Mouse (Mus musculus) lung, adult 18-20 months (tissue): ENCODE results near the gene Vps39.

ENCODE experiments used
- DNase-seq, 2 experiments: peaks; one replicate each; pipeline ENCODE4 v3.0.0; 2022; ENCODE audit warnings: mixed read lengths in 2 of 2

The Vps39 gene

GRCm38 (mm10) chr2:120352682-120353646 lies at the start of gene Vps39:
Vps39 (minus strand) TSS chr2:120353137.
- DNase-seq = peak; percentile 89 to 92

- DNase-seq = no peak
These were observed 45.0 kb upstream of the Vps39 start for GRCm38 (mm10) chr2:120397951-120398350.

GRCm38 (mm10) chr2:120392406-120392805 lies 39.5 kb upstream of the Vps39 start:
- no peak for DNase-seq

- no peak for DNase-seq
These were observed 38.0 kb upstream of the Vps39 start for GRCm38 (mm10) chr2:120390934-120391333.

- no peak for DNase-seq
These were observed 36.4 kb upstream of the Vps39 start for GRCm38 (mm10) chr2:120389376-120389775.

GRCm38 (mm10) chr2:120387291-120387690 lies 34.4 kb upstream of the Vps39 start:
- DNase-seq = no peak

GRCm38 (mm10) chr2:120386264-120386663 lies 33.3 kb upstream of the Vps39 start:
- DNase-seq = no peak

- DNase-seq = no peak
These were observed 20.9 kb upstream of the Vps39 start for GRCm38 (mm10) chr2:120373858-120374257.

- no peak for DNase-seq
These were observed 14.7 kb upstream of the Vps39 start for GRCm38 (mm10) chr2:120367416-120368207.

GRCm38 (mm10) chr2:120366501-120366900 lies 13.6 kb upstream of the Vps39 start:
- DNase-seq = no peak

GRCm38 (mm10) chr2:120360425-120360824 lies 7.5 kb upstream of the Vps39 start:
- no peak for DNase-seq

- DNase-seq = peak; percentile 30 to 65
These were observed 1.6 kb downstream of the Vps39 start for GRCm38 (mm10) chr2:120351321-120351720.

GRCm38 (mm10) chr2:120348120-120348519 lies 4.8 kb downstream of the Vps39 start:
- DNase-seq = peak; percentile 45 to 53

GRCm38 (mm10) chr2:120341741-120342140 lies 11.2 kb downstream of the Vps39 start:
- no peak for DNase-seq

GRCm38 (mm10) chr2:120337886-120338285 lies 15.1 kb downstream of the Vps39 start:
- DNase-seq = no peak

- DNase-seq = no peak
These were observed 21.4 kb downstream of the Vps39 start for GRCm38 (mm10) chr2:120331575-120331974.

GRCm38 (mm10) chr2:120315077-120315476 lies 37.9 kb downstream of the Vps39 start:
- DNase-seq = no peak

GRCm38 (mm10) chr2:120314487-120314886 lies 38.5 kb downstream of the Vps39 start:
- DNase-seq = no peak

GRCm38 (mm10) chr2:120313976-120314375 lies 39.0 kb downstream of the Vps39 start, which contains the start of gene Pla2g4f:
Pla2g4f (minus strand) TSS chr2:120314165.
- peak; percentile 72 to 77 for DNase-seq

GRCm38 (mm10) chr2:120312276-120312825 lies 40.6 kb downstream of the Vps39 start:
- peak; percentile 23 to 60 for DNase-seq

- peak in 1 of 2 experiments; percentile 15 for DNase-seq
These were observed 48.8 kb downstream of the Vps39 start for GRCm38 (mm10) chr2:120304113-120304512.

GRCm38 (mm10) chr2:120301076-120301475 lies 51.9 kb downstream of the Vps39 start:
- DNase-seq = no peak

- DNase-seq = no peak
These were observed 53.1 kb downstream of the Vps39 start for GRCm38 (mm10) chr2:120299866-120300265.
